Mouse (Mus musculus) A20 (cell line): ENCODE data around the gene Dnm1.

Experiments
- DNase-seq: peaks from one replicate; pipeline ENCODE4 v3.0.0-alpha.2; 2011; ENCODE audit warnings: low read depth, low spot score

Dnm1 gene

DNA sequence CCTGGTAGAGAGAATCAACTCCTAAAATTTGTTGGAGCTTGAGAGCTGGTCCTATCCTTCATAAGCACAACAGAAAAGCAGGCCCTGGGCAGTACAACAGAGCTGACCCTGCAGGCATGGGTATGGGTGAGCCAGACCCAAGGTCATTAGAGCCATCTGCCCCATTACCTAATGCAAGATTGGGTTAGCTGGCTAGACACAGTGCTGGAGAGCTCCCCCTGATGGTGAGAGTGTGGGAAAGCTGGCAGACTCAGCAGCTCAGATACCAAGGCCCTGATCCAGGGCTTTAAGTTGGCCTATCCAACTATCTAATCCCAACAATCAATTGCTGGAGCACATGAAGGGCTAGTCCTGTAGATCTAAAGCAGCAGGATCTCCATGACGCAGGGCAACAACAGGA is 70.4 kb downstream of the Dnm1 start:
- DNase-seq = peak; percentile 70

DNA sequence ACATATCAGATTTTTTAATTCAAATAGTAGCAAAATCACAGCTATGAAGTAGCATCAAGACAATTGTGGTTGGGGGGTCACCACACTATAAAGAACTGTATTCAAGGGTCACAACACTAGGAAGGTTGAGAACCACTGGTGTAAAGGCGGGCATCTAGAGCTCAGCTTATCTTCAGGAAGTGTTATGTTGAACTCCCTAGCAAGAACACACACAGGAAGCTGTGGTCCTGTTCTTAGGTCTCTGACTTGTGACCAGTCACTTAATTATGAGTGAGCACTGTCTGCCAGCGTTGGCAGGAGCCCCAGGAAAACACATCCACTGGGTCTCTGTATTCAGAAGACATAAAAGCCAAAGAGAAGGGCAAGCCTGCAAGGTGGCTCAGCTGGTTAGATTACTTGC is 70.8 kb downstream of the Dnm1 start:
- DNase-seq = no peak

DNA sequence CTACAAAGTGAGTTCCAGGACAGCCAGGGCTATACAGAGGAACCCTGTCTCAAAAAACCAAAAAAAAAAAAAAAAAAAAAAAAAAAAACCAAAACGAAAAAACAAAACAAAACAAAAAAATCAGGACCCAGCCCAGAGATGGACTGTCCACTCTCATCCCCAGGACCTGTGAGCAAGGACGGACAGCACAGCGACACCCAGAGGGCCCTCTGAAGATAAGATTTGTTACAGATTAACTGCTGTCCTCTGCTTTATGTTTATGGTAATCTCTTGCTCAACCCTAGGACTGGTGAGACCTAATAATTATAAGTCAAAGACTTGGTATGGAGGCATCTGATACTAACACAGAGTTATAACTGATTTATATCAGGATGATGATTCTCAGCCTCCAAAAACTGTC is 77.3 kb downstream of the Dnm1 start:
- DNase-seq = no peak

- peak; percentile 85 for DNase-seq
These were observed 92.5 kb downstream of the Dnm1 start for GRCm38 (mm10) chr2:32260635-32261034.

DNA sequence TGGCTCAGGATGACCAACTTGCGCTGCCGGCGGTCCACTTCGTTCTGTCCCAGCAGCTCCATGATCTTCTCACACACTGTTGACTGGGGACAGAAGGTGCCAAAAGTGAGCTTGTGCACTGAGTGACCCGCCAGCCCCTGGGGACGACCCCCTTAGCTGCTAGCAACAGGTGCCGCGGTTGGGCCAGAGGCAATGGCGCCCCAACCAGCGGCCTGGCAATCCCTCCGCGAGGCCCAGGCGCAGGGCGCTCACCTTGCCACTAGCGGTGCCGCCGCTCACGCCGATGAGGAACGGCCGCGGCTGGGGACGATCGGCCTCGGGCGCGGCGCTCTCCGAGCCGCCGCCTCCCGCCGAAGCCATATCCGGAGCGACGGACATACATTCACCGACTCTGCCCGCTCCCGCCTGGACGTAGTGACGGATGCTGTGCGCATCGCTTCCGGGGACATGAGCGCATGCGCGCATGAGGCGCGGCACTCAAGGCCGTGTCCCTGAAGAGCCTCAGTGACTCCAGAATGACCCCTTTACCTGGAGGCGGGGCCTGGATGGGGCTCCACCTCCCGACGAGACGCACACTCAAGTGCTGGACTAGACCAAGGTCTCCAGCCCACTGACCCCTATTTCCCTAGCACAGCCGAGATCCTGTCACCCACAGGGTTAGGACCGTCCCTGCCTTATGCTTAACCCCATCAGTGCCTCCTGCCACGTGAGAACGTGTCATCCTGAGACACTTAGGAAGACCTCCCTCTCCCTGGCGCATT is 93.3 kb downstream of the Dnm1 start, which contains the start of gene Uck1:
TSS of gene Uck1 (minus strand) at position 503 of the 761 bp plus-strand sequence.
- DNase-seq = peak; percentile 98

DNA sequence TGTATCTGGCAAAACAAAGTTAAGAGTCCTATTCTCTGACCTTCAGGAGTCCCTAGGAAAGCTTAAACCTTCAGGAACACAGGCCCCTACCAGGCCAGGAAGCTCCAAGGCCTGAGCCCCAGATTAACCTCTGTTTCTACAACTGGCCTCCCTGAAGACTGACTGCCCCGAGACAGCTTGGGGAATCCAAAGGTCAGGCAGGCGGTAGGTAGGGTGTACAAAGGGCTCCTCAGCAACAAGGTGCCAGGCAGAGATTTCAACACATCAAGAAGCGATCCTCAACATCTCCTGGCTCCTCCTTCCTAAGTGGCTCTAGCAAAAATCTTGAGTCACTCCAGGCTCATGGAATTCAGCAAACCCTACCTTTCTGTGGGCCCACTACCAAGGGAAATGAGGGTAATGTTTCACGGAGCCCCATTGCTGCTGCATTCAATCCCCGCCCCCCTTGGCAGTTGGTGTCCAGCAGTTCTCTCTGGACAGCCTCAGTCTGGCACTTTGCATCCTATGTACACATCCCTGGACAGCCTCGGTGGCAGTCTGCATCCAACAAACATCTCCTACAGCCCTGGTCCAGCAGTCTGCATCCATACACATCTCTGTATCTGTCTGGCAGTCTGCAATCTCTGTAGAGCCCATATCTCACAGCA is 94.1 kb downstream of the Dnm1 start:
- no peak for DNase-seq
